24 mouse cellular contexts compared by ENCODE assay signal in the genomic region with DNA sequence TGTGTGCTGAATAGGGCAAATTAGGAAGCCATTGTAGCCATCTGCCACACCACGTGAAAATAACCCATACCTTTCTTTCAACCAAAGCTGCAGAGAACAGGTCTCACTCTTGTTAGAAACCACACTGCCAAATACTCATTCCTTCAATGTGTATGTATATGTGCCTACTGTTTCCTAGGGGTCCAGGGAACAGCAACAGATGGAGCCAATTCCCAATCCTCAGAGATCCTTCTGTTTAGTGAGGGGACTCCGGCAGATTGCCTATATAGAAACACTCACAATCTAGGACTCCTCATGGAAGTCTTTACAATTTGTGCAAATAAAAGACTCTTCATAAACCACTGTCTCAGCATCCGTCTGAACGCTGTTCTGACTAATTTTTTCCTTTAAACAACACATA. TPM values are rescaled to one million over a fixed set of nuclear protein-coding genes. Genes with fewer than 3 reads are reported as not detected.
A peak's percentile ranks its signal among the peaks of the same experiment; 100 is the strongest.
DNase-seq lines count a peak whose midpoint lies in the region; ATAC-seq and TF ChIP-seq lines count a peak whose summit lies in the region.
"Had no signal": no experiment of that assay in that cellular context is flagged by ENCODE, and none has a peak within 500 bp of the region (broad histone marks: within the 10 kb centered on the region; RNA-seq: fewer than 3 reads in every experiment).

No protein-coding gene starts in this region.

- 84% methylated on average over 4 of the region's 4 CpGs for WGBS in heart, embryonic 10.5 days
- WGBS in forebrain, embryonic 16.5 days, result 58% methylated on average over 4 of the region's 4 CpGs

- H3K9ac ChIP-seq in forebrain, embryonic 16.5 days (replicated peaks; ENCODE audit: low read depth, low read length), result no peak overlapping the region
- H3K9ac ChIP-seq: heart, embryonic 15.5 days; hindbrain, embryonic 13.5 days; intestine, embryonic 15.5 days had no signal

- no peaks in the 10 kb centered on the region for H3K27me3 ChIP-seq in heart, embryonic 10.5 days (ENCODE audit: insufficient read depth, poor library complexity, severe bottlenecking)
- no peaks in the 10 kb centered on the region for H3K27me3 ChIP-seq in forebrain, embryonic 16.5 days (replicated peaks; ENCODE audit: control insufficient read depth, insufficient read depth, low read length)
- H3K27me3 ChIP-seq: heart, embryonic 12.5 days; heart, embryonic 15.5 days; hindbrain, embryonic 13.5 days; intestine, embryonic 15.5 days had no signal

- peaks cover 13% of the 10 kb centered on the region for H3K4me1 ChIP-seq in heart, embryonic 10.5 days
- H3K4me1 ChIP-seq in forebrain, embryonic 16.5 days (replicated peaks; ENCODE audit: control insufficient read depth, insufficient read depth, low read length), result 0 out of 2 replicates have a peak, but pooled peaks cover 2% of the 10 kb centered on the region
- H3K4me1 ChIP-seq: hindbrain, embryonic 13.5 days; intestine, embryonic 15.5 days had no signal

- ATAC-seq in forebrain, embryonic 16.5 days, result peak; percentile 57
- ATAC-seq: hindbrain, embryonic 16.5 days; intestine, embryonic 15.5 days had no signal

- no peak overlapping the region for H3K4me2 ChIP-seq in forebrain, embryonic 16.5 days (ENCODE audit: low read length)
- H3K4me2 ChIP-seq: heart, embryonic 12.5 days; heart, embryonic 15.5 days; hindbrain, embryonic 13.5 days; intestine, embryonic 15.5 days had no signal

- TF ChIP-seq POLR2A in brain, embryonic 14.5 days (IDR thresholded peaks at IDR 0.05; ENCODE audit: borderline replicate concordance, extremely low read depth, insufficient read depth, insufficient read length, poor library complexity, severe bottlenecking), result no peak

- DNase-seq in heart, adult 11 months, result peak; percentile 23
- no peak for DNase-seq in heart, embryonic 10.5 days (ENCODE audit: low spot score)
- peak; percentile 42 for DNase-seq in brain, embryonic 14.5 days (ENCODE audit: low read depth)
- DNase-seq in brain, embryonic 18.5 days (ENCODE audit: low read depth, low spot score), result peak; percentile 28
- DNase-seq in kidney, postnatal 4 days, result no peak
- DNase-seq in frontal cortex, postnatal 25 days (ENCODE audit: low spot score in 2 of 2), result no peak
- DNase-seq: adrenal gland, postnatal 14 days; cerebellum, adult 18-20 months; cerebellum, adult 9-10 months; cerebellum, postnatal 14 days; gastrocnemius, postnatal 10 days; gastrocnemius, postnatal 36 days; heart, postnatal 10 days; heart, postnatal 36 days; kidney, adult 11 months; kidney, adult 8-10 months had no signal

- no peaks in the 10 kb centered on the region for H3K9me3 ChIP-seq in heart, embryonic 10.5 days
- H3K9me3 ChIP-seq in forebrain, embryonic 16.5 days (ENCODE audit: control insufficient read depth, low read length), result no peaks in the 10 kb centered on the region
- H3K9me3 ChIP-seq: heart, embryonic 15.5 days; hindbrain, embryonic 10.5 days; hindbrain, embryonic 13.5 days; intestine, embryonic 15.5 days had no signal

- no peaks in the 10 kb centered on the region for H3K36me3 ChIP-seq in heart, embryonic 10.5 days
- no peaks in the 10 kb centered on the region for H3K36me3 ChIP-seq in forebrain, embryonic 16.5 days (ENCODE audit: control insufficient read depth, insufficient read depth)
- H3K36me3 ChIP-seq: heart, embryonic 12.5 days; heart, embryonic 15.5 days; hindbrain, embryonic 10.5 days; hindbrain, embryonic 13.5 days; intestine, embryonic 15.5 days had no signal

- H3K27ac ChIP-seq in heart, embryonic 10.5 days, result no peak overlapping the region
- no peak overlapping the region for H3K27ac ChIP-seq in forebrain, embryonic 16.5 days (ENCODE audit: low read length)
- H3K27ac ChIP-seq: heart, embryonic 15.5 days; hindbrain, embryonic 10.5 days; hindbrain, embryonic 13.5 days; intestine, embryonic 15.5 days had no signal

- no peak for TF ChIP-seq CTCF in brain, embryonic 14.5 days (IDR thresholded peaks at IDR 0.05; ENCODE audit: borderline replicate concordance, extremely low read depth, insufficient read depth, insufficient read length)

- no peak overlapping the region for H3K4me3 ChIP-seq in heart, embryonic 10.5 days
- H3K4me3 ChIP-seq in forebrain, embryonic 16.5 days (replicated peaks; ENCODE audit: low read length), result no peak overlapping the region
- H3K4me3 ChIP-seq: heart, embryonic 12.5 days; heart, embryonic 15.5 days; hindbrain, embryonic 10.5 days; hindbrain, embryonic 13.5 days; intestine, embryonic 15.5 days had no signal

RNA-seq across cellular contexts. Expression of gene Lrrc17, which starts 25.2 kb away (rescaled TPM):
- polyA plus RNA-seq in heart, embryonic 10.5 days (2016; fragmentation: Nextera tagmentation; extraction: Ambion mirVana), result 3.0 and 9.9 TPM in 2 replicates
- polyA plus RNA-seq in brain, embryonic 14.5 days (2012; rRNA removed), result 6.6 and 12.2 TPM in 2 replicates
- polyA plus RNA-seq in forebrain, embryonic 16.5 days (2015; fragmentation: Nextera tagmentation; extraction: Ambion mirVana), result 3.3 and 5.0 TPM in 2 replicates
- polyA plus RNA-seq: CD4-positive, CD25-positive, alpha-beta regulatory T cell, adult 4 months had no signal

Comparison
In these comparisons a context has a peak if more than half of its experiments do, and no peak if none do; other contexts are left out.
1. DNase-seq: peak in heart, adult 11 months (single experiment), brain, embryonic 14.5 days (single experiment) and brain, embryonic 18.5 days (single experiment); none in heart, embryonic 10.5 days (single experiment), kidney, postnatal 4 days (0 of 2) and frontal cortex, postnatal 25 days (0 of 2).